Mouse (Mus musculus) lung, adult 18-20 months (tissue): ENCODE measurements around the gene Mrgpra6.

ENCODE experiments used
- DNase-seq, 2 experiments: peaks; one replicate each; pipeline ENCODE4 v3.0.0; 2022; ENCODE audit warnings: mixed read lengths in 2 of 2

The Mrgpra6 gene

DNA sequence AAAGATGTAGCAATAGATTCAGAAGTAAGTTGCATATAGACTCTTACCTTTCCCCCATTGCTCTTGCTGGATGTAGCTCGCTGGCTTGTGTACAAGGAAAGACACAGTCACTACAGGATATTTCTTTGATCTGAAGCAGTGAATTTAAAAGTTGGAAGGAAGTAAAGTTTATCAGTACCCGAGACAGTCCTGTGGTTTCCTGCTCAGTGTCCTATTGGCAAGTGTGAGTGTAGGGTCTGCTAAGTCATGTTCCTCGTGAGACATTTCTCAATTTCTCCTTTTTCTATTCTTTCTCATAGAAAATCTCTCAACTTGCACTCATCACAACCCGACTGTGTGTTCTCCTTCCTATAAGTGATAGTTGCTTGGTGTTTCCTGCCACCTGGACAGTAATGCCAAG lies at the start of gene Mrgpra6:
TSS of gene Mrgpra6 (minus strand) at position 91 of the 400 bp plus-strand sequence.
- no peak for DNase-seq

DNA sequence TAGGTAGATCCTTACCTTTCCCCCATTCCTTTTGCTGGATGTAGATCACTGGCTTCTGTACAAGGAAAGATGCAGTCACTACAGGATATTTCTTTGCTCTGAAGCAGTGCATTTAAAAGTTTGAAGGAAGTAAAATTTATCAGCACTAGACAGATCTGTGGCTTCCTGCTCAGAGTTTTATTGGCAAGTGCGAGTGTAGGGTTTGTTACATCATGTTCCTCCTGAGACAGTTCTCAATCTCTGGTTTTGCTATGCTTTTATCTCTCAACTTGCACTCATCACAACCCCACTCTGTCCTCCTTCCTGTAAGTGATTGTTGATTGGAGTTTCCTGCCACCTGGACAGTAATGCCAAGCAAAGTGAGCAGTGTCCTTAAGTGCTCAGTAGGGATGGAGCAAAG lies 48.0 kb upstream of the Mrgpra6 start, which contains the start of gene Mrgpra9:
TSS of gene Mrgpra9 (minus strand) at position 79 of the 400 bp plus-strand sequence.
- DNase-seq = no peak

DNA sequence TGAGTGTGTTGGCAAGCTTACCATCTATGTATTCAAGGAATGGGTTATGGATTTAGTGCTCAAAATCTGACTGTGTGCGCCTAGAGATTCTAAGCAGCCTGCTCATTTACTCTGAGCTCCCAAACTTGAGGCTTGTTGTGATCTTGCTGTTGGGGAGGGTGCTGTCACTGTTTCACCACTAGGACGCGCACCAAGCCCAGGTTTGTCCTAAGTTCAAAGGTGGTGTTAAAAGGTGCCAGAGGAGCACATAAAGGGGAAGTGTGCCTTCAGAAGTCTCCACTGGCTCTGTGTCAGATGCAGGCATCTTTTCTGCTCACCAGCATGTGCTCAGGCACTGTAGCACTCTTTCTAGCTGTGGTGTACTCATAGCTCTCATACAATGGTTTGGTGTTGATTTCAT lies 39.9 kb upstream of the Mrgpra6 start:
- peak in 1 of 2 experiments; percentile 4 for DNase-seq

DNA sequence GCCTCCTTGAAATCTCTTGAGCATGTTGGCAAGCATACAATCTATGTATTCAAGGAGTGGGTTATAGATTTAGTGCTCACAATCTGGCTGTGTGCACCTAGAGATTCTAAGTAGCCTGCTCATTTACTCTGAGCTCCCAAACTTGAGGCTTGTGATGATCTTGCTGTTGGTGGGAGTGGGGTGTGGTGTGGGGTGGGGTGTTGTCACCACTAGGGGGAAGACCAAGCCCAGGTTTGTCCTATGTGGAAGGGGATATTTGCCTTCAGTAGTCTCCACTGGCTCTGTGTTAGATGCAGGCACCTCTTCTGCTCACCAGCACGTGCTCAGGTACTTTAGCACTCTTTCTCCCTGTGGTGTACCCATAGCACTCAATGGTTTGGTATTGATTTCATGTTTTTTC lies 9.4 kb downstream of the Mrgpra6 start:
- DNase-seq = no peak

DNA sequence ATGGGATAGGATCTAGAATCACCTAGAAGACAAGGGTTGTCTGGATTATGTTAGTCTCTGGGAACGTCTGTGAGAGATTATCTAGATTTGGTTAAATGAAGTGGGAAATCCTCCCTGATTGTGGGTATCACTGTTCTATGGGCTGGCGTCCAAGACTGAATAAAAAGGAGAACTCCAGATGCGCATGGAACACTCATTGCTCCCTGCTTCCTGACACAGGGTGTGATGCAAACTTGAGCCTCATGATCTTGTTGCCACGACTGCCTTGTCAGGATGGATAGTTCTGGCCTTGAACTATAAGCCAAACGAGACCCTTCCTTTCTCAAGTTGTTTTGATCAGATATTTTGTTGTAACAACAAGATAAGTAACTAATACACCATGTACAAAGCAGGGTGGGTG lies 33.9 kb downstream of the Mrgpra6 start:
- no peak for DNase-seq

DNA sequence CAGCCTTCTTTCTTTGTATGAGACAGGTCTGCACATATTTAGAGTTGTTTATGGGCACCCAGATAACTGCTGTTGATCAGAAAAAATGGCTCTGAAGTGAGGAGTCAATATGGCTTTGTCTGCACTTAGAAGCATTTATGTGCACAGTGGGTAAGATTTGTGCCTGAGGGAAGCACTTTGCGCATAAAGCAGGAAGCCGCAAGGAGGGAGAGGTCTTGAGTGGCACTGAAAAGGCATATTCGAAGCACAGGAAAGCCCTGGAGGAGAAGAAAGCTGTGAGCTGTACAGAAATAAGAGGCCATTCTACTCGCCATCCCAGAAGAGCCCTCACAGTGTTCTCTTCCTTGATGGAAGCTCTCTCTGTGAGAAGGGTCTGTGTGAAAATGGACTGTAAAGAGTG lies 39.7 kb downstream of the Mrgpra6 start:
- DNase-seq = no peak

DNA sequence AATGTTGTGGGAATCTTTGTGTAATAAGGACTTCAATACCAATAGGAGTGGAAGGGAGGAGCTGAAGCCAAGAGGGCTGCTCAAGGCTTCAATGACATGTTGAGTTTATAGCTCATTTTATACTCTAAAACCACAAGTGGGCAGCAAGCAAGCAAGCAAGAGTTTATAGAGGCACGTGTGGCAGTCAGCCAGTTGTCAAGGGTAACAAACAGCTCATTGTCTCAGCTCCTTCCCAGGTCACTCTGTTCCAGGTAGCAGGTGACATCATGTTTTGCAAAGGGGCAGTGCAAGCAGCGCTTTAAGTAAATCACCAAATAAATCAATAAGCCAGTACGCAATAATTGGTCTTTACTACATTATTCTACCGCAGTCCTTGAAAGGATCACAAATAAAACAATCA lies 41.5 kb downstream of the Mrgpra6 start:
- DNase-seq = peak; percentile 37 to 60

DNA sequence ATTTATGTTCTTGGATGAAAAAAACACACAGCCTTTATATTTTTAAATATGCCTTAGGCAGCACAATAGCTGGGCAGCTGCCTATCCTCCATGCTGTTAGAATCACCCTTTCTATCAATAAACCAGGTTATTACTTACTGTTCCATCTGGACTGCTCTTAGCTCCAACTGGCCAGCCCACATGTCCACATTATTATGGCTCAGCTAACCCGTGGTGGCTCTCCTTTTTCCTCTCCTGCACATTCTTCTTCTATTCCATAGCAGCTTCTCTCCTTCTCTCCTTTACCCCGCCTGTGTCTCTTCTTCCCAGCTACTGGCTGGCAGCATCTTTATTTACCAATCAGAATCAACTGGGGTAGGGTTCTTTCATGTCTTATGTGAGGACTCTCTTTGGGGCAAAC lies 46.3 kb downstream of the Mrgpra6 start:
- no peak for DNase-seq

DNA sequence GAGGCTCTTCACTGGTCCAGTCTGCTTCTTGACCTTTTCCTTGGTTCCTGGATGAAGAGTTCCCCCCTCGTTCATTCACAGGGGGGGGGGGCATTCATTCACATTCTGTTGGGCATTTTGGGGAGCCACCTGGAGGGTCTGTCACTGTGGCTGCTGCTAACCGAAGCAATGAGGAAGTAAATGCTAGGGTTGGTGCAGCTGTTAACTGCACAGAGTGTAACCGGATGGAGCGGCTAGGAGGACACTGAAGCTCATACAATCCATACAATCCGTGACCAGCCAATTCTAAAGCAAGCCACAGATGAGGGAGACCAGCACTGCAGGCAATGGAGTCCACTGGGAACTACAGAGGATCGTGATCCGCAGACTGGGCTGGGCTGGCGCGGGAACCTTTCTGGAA lies 47.0 kb downstream of the Mrgpra6 start:
- no peak for DNase-seq

DNA sequence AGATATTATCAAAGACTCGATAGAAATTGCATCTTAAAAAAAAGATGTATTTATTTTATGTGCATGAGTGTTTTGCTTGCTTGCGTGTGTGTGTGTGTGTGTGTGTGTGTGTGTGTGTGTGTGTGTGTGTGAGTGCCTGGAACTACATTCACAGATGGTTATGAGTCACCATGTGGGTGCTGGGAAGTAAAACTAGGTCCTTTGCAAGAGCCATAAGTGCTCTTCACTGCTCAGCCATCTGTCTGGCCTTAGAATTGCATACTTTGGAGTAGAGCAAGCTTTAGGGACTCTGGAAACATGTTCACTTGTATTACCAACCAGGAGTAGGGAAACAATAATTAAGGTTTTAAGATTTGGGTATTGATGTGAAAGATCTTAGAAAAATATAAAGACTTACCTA lies 48.9 kb downstream of the Mrgpra6 start:
- no peak for DNase-seq

DNA sequence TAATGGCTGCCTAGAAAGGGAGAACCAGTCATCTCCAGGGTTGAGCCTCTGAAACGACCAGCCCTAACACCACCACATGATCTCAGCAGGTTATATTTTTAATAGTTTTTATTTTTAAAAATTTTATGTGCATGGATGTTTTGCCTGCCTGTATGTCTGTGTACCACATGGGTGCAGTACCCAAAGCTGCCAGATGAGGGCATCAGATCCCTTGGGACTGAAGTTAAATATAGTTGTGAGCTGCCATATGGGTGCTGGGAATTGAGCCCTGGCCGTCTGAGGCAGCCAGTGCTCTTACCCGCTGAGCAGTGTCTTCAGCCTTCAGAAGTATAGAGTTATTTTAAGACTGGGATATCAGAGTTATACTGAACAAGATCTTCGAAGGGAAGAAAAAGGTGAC lies 49.3 kb downstream of the Mrgpra6 start:
- DNase-seq = no peak

DNA sequence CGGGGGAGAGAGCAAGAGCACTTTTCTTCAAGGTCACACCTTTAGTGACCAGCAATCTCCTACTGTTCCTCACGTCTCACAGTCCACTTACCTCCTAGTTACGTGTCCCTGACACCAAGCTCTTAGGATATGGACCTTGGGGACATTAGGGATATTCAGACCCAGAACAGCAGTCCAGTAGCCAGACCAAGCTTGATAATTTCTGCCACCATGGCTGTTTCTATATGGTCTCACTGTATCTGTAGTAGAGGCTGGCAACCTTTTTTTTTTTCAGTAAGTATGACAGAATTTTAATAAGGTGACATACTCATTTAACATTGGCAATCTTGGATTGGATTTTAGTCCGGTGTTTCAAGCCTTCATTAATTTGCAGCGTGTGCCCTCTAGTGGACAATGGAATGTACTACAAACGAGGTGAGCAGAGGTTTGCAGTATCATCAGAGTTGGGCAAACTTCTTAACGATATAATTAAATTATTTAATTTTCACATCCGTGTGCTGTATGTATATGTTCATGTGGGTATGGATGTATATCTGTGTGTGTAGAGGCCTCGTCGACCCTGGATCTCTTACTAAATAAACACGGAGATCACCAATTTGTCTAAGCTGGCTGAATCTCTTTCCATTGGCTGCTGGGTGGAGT lies 54.2 kb downstream of the Mrgpra6 start:
- DNase-seq = peak; percentile 20 to 41

DNA sequence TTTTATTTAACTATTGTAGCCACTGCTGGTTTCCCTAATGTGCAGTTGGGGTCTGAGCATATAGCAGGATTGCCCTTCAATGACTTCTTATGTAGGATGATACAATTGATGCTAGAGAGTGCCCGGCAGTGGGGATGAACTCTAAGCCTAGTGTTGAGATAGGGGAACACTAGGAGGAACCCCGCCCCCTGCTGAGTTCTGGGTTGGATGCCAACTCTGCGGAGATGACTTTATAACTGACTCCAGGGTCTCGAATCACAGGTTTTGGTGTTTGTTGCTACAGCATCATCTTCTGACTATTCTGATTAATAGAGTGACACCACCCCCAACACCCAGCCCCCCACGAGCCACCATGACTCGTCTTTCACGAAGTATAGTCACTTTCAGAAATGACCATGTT lies 56.4 kb downstream of the Mrgpra6 start:
- no peak for DNase-seq

DNA sequence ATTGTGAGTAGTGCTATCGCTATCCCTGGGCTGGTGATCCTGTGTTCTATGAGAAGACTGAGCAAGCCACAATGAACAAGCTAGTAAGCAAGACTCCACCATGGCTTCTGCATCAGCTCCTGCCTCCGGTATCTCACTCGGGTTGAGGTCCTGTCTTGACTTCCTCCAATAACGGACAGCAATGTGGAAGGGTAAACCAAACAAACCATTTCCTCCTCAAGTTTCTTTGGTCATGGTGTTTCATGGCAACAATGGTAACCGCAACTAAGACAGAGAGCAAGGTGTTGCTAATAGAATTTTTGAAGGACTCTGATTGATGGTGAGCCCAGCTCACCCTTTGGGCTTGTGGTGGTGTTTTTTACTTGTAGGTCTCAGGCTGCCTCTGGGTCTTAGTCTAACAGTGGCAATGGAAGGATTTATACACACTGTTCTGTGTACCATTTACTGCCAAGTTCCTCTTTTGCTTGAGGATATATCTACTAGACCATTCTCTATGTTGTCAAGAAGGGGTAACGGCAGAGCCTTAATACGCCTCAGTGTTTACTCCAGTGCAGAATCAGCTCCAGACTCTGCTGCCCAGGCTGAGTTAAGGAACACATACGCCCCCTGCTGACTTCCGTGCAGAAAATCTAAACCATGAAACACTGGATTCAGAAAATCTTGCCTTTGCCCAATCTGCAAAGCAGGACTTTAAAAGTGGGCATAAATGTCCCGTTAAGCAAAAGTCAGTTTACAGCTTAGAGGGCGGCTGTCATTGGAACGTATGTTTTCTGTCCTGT lies 58.5 kb downstream of the Mrgpra6 start:
- DNase-seq = no peak

DNA sequence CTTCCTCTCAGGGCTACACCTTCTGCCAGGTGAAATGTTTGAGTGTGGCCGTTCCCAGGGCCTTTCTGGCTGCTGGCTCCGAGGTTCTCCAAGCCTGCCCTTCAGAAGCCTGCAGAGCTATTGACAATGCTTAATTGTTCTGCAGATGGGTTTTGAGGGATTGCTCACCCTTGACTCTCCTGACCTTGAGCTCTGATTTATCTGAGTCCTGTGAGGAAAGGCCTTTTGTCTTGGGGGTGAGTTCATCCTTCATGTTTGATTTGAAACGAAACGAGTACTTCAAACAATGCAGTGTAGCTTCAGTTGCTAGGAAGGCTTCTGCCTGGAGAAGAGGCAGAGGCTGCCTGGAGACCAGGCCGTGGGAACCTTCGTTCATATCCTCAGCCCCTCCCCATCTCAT lies 60.4 kb downstream of the Mrgpra6 start:
- DNase-seq = no peak

DNA sequence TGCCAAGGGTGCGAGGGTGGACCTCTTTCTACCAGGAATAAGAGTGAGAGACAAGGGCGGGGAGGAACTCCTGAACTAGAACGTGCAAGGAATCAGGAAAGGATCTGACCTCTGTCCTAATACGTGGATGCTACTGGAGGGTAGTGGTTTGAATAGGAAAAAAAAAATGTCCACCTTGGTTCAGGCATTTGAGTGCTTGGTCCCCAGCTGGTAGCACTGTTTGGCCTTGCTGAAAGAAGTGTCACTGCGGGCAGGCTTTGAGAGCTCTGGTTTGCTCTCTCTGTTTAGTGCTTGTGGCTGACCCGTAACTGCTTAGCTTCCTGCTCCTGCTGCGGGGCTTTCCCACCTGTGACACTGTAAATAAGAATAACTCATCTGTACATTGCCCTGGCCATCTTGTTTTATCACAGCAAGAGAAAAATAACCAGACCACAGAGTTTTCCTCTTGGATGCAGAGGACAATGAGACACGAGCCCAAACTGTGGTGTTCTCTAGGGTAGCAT lies 64.8 kb downstream of the Mrgpra6 start:
- no peak for DNase-seq
